Mouse (Mus musculus) heart, embryonic 15.5 days (tissue): Measurements from ENCODE around the gene Cul7. TPM values are rescaled to one million over a fixed set of nuclear protein-coding genes. Genes with fewer than 3 reads are reported as not detected.

ENCODE experiments used
- ATAC-seq: fragments of 200-750 bp; cut with Nextera tagmentation; replicated peaks from 2 replicates; pipeline ENCODE4 v1.8.0; 2017; ENCODE audit warnings: low read depth, moderate TSS enrichment; ENCODE audit not compliant: insufficient number of reproducible peaks, insufficient read depth, low FRiP score
- H3K27ac ChIP-seq: fragments of 300-500 bp; sonication (generic); 2 replicates; pipeline ENCODE4 v1.5.1; 2015; ENCODE audit warnings: mild to moderate bottlenecking, inconsistent platforms
- H3K27me3 ChIP-seq: fragments of 300-500 bp; sonication (generic); 2 replicates; pipeline ENCODE4 v1.6.1; 2015; ENCODE audit warnings: inconsistent platforms
- H3K36me3 ChIP-seq: fragments of 300-500 bp; sonication (generic); 2 replicates; pipeline ENCODE4 v1.6.1; 2015; ENCODE audit warnings: mild to moderate bottlenecking, inconsistent platforms
- H3K4me1 ChIP-seq: fragments of 300-500 bp; sonication (generic); replicated peaks from 2 replicates; pipeline ENCODE4 v1.6.1; 2015; ENCODE audit warnings: inconsistent platforms
- H3K4me2 ChIP-seq: fragments of 300-500 bp; sonication (generic); 2 replicates; pipeline ENCODE4 v1.6.1; 2015; ENCODE audit warnings: inconsistent platforms, mild to moderate bottlenecking, moderate library complexity
- H3K4me3 ChIP-seq: fragments of 300-500 bp; sonication (generic); 2 replicates; pipeline ENCODE4 v1.5.1; 2015; ENCODE audit warnings: mild to moderate bottlenecking, inconsistent platforms
- H3K9ac ChIP-seq: fragments of 300-500 bp; sonication (generic); 2 replicates; pipeline ENCODE4 v1.6.1; 2015; ENCODE audit warnings: mild to moderate bottlenecking, inconsistent platforms
- H3K9me3 ChIP-seq: fragments of 300-500 bp; sonication (generic); replicated peaks from 2 replicates; pipeline ENCODE4 v1.6.1; 2016; ENCODE audit warnings: inconsistent platforms
- WGBS: fragments of 180-500 bp; shearing (Covaris S2); methylation state at CpG from one replicate; pipeline ENCODE4 v1.1.7; 2015; ENCODE audit warnings: mixed read lengths; 5-methylcytosine and 5-hydroxymethylcytosine counted together
- polyA plus RNA-seq: library from polyadenylated mRNA; unstranded; fragments of >200 nt; fragmentation: Nextera tagmentation; extraction: Ambion mirVana; gene quantifications from 2 replicates; pipeline ENCODE4 v1.2.1, GENCODE M21; 2015

The Cul7 gene
- polyA plus RNA-seq, 1 experiment from 2014 or later, result 32.8 TPM

GRCm38 (mm10) chr17:46673850-46674529 is 23.9 kb downstream of the Cul7 start, which contains the start of gene Rrp36:
Gene Rrp36 (minus strand): TSS chr17:46674352.
- H3K4me3 ChIP-seq, result peak within 1 kb of the TSS; percentile 85
- 0% methylated on average over 43 of the region's 43 CpGs for WGBS
- no peaks in the 10 kb centered on the region for H3K9me3 ChIP-seq
- H3K27me3 ChIP-seq, result no peaks in the 10 kb centered on the region
- H3K36me3 ChIP-seq, result peaks cover 49% of the 10 kb centered on the region
- H3K27ac ChIP-seq, result peak within 1 kb of the TSS; percentile 83
- peaks cover 36% of the 10 kb centered on the region for H3K4me1 ChIP-seq
- H3K4me2 ChIP-seq, result peak within 1 kb of the TSS; percentile 85
- peak; percentile 85 for ATAC-seq
- H3K9ac ChIP-seq, result peak within 1 kb of the TSS; percentile 85

- peak overlapping the region; percentile 85 for H3K4me3 ChIP-seq
- H3K36me3 ChIP-seq, result peaks cover 42% of the 10 kb centered on the region
- peak overlapping the region; percentile 85 for H3K4me2 ChIP-seq
- no peaks in the 10 kb centered on the region for H3K9me3 ChIP-seq
- WGBS, result 20% methylated on average over 15 of the region's 15 CpGs
- peak overlapping the region; percentile 83 for H3K27ac ChIP-seq
- peak overlapping the region; percentile 85 for H3K9ac ChIP-seq
- H3K27me3 ChIP-seq, result no peaks in the 10 kb centered on the region
- peak; percentile 3; the same call in 1 of the 2 replicates for ATAC-seq
- peaks cover 43% of the 10 kb centered on the region for H3K4me1 ChIP-seq
Measured at GRCm38 (mm10) chr17:46674530-46675283, 24.6 kb downstream of the Cul7 start.

GRCm38 (mm10) chr17:46678416-46678815 is 28.3 kb downstream of the Cul7 start, which contains the start of gene Mea1:
Gene Mea1 (plus strand): TSS chr17:46678793.
- no peak for ATAC-seq
- H3K9me3 ChIP-seq, result no peaks in the 10 kb centered on the region
- H3K4me2 ChIP-seq, result peak within 1 kb of the TSS; percentile 74
- peak within 1 kb of the TSS; percentile 98 for H3K27ac ChIP-seq
- no peaks in the 10 kb centered on the region for H3K27me3 ChIP-seq
- H3K4me3 ChIP-seq, result peak within 1 kb of the TSS; percentile 99
- H3K4me1 ChIP-seq, result peaks cover 43% of the 10 kb centered on the region
- 80% methylated on average over 7 of the region's 9 CpGs for WGBS
- H3K9ac ChIP-seq, result peak within 1 kb of the TSS; percentile 83
- peaks cover 37% of the 10 kb centered on the region for H3K36me3 ChIP-seq

- no peaks in the 10 kb centered on the region for H3K27me3 ChIP-seq
- peaks cover 40% of the 10 kb centered on the region for H3K4me1 ChIP-seq
- H3K36me3 ChIP-seq, result peaks cover 42% of the 10 kb centered on the region
- WGBS, result 15% methylated on average over 9 of the region's 9 CpGs
- H3K27ac ChIP-seq, result peak overlapping the region; percentile 98
- peak overlapping the region; percentile 99 for H3K4me3 ChIP-seq
- no peaks in the 10 kb centered on the region for H3K9me3 ChIP-seq
- ATAC-seq, result no peak
- H3K4me2 ChIP-seq, result peak overlapping the region; percentile 74
- H3K9ac ChIP-seq, result peak overlapping the region; percentile 83
Measured at GRCm38 (mm10) chr17:46678911-46679310, 28.8 kb downstream of the Cul7 start.

- H3K4me1 ChIP-seq, result peaks cover 32% of the 10 kb centered on the region
- WGBS, result under 1% methylated on average over 34 of the region's 34 CpGs
Measured at GRCm38 (mm10) chr17:46679843-46680759, 30.0 kb downstream of the Cul7 start.

GRCm38 (mm10) chr17:46680760-46681373 is 30.7 kb downstream of the Cul7 start, which contains the start of gene Klhdc3:
Gene Klhdc3 (minus strand): TSS chr17:46680914.
- H3K9me3 ChIP-seq, result no peaks in the 10 kb centered on the region
- H3K4me3 ChIP-seq, result peak within 1 kb of the TSS; percentile 99
- H3K9ac ChIP-seq, result peak within 1 kb of the TSS; percentile 83
- peak within 1 kb of the TSS; percentile 74 for H3K4me2 ChIP-seq
- H3K4me1 ChIP-seq, result peaks cover 30% of the 10 kb centered on the region
- peaks cover 49% of the 10 kb centered on the region for H3K36me3 ChIP-seq
- peak within 1 kb of the TSS; percentile 98 for H3K27ac ChIP-seq
- peak; percentile 97 for ATAC-seq
- H3K27me3 ChIP-seq, result no peaks in the 10 kb centered on the region
- WGBS, result 0% methylated on average over 49 of the region's 49 CpGs

More at GRCm38 (mm10) chr17:46679843-46680759, 30.0 kb downstream of the Cul7 start:
- ATAC-seq, result peak; percentile 3; the same call in 1 of the 2 replicates
- Histone ChIP-seq H3K27ac (peak overlapping the region; percentile 98), H3K27me3 (no peaks in the 10 kb centered on the region), H3K9me3 (no peaks in the 10 kb centered on the region), H3K4me3 (peak overlapping the region; percentile 99), H3K9ac (peak overlapping the region; percentile 83), H3K4me2 (peak overlapping the region; percentile 74), H3K36me3 (peaks cover 49% of the 10 kb centered on the region)

GRCm38 (mm10) chr17:46681466-46682118 is 31.5 kb downstream of the Cul7 start:
- 25% methylated on average over 12 of the region's 12 CpGs for WGBS
- Histone ChIP-seq H3K27ac (peak overlapping the region; percentile 77), H3K27me3 (no peaks in the 10 kb centered on the region), H3K9ac (peak overlapping the region; percentile 70), H3K36me3 (peaks cover 49% of the 10 kb centered on the region), H3K4me3 (peak overlapping the region; percentile 99), H3K4me2 (peak overlapping the region; percentile 74), H3K4me1 (peaks cover 30% of the 10 kb centered on the region), H3K9me3 (no peaks in the 10 kb centered on the region)
- ATAC-seq, result no peak

GRCm38 (mm10) chr17:46682654-46683389 is 32.7 kb downstream of the Cul7 start:
- H3K4me1 ChIP-seq, result peaks cover 27% of the 10 kb centered on the region
- no peak overlapping the region for H3K9ac ChIP-seq
- no peak for ATAC-seq
- no peak overlapping the region for H3K4me3 ChIP-seq
- H3K4me2 ChIP-seq, result no peak overlapping the region
- H3K9me3 ChIP-seq, result no peaks in the 10 kb centered on the region
- no peak overlapping the region for H3K27ac ChIP-seq
- H3K27me3 ChIP-seq, result no peaks in the 10 kb centered on the region
- H3K36me3 ChIP-seq, result peaks cover 45% of the 10 kb centered on the region
- 85% methylated on average over 16 of the region's 16 CpGs for WGBS

- H3K9ac ChIP-seq, result no peak overlapping the region
- H3K27ac ChIP-seq, result no peak overlapping the region
- H3K4me1 ChIP-seq, result peaks cover 7% of the 10 kb centered on the region
- H3K36me3 ChIP-seq, result peaks cover 45% of the 10 kb centered on the region
- WGBS, result 86% methylated on average over 6 of the region's 6 CpGs
- H3K27me3 ChIP-seq, result no peaks in the 10 kb centered on the region
- no peak overlapping the region for H3K4me2 ChIP-seq
- no peaks in the 10 kb centered on the region for H3K9me3 ChIP-seq
- H3K4me3 ChIP-seq, result no peak overlapping the region
- ATAC-seq, result no peak
Measured at GRCm38 (mm10) chr17:46685913-46686312, 35.8 kb downstream of the Cul7 start.
